Mouse (Mus musculus) embryonic fibroblast, embryonic 13.5 days (primary cell): ENCODE measurements around the gene Bcl7c.

Experiments used
- CTCF ChIP-seq: IDR thresholded peaks from 2 replicates; pipeline ENCODE4 v1.5.1; 2011; ENCODE audit warnings: mild to moderate bottlenecking, control low read depth, low read length, moderate library complexity, borderline replicate concordance; ENCODE audit not compliant: insufficient read depth
- POLR2A ChIP-seq: IDR thresholded peaks from 2 replicates; pipeline ENCODE4 v1.6.1; 2011; ENCODE audit warnings: low read depth, mild to moderate bottlenecking, control low read depth, low read length, moderate library complexity

- TF ChIP-seq CTCF: no peak
- no peak for TF ChIP-seq POLR2A
Measured at GRCm38 (mm10) chr7:127704598-127704997, 4.1 kb downstream of the Bcl7c start.
